9 mouse cellular contexts compared by ENCODE assay signal in the genomic region with DNA sequence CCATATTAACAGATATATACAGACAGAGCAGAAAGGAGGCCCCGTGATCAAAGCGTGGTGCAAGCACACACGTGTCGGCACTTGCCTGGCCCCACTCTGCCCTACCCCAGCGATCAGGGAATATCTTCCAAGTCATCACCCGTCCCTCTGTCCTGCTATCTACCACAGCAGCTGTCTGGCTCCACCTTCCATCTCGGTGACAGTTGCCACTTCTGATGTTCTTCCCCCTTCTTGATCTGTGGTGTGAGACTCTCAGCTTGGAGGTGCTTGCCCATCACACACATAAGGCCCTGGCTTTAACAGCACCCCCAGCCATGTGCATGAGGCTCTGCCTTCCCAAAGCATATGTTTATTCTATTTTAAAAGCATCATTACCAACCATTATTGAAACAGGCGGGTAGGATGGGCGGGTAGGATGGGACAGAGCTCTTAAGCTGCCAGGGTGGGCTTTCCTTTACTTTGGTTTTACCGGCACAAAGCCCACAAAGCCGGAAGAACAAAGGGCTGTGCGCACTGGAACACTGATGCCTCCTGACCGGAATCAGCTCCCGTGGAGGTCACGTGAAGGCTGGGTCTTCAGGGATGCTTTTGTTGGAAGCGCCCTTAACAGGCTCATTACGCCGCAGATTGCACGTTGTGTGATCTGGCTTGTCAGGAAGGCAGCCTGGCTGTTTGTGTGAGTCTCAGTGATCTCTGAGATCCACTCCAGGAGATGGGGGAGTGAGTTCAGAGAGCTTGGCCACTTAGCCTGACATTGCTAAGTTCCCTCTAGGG. TPM values are rescaled to one million over a fixed set of nuclear protein-coding genes. Genes with fewer than 3 reads are reported as not detected.
A peak's percentile ranks its signal among the peaks of the same experiment; 100 is the strongest.
DNase-seq lines count a peak whose midpoint lies in the region; ATAC-seq lines count a peak whose summit lies in the region.
"Had no signal": no experiment of that assay in that cellular context is flagged by ENCODE, and none has a peak within 500 bp of the region (broad histone marks: within the 10 kb centered on the region; RNA-seq: fewer than 3 reads in every experiment).

No protein-coding gene starts in this region.

- peaks cover 11% of the 10 kb centered on the region for H3K4me1 ChIP-seq in heart, embryonic 16.5 days (ENCODE audit: control insufficient read depth, insufficient read depth, low read length)
- H3K4me1 ChIP-seq in liver, embryonic 13.5 days (replicated peaks) = peaks cover 91% of the 10 kb centered on the region

- 0 out of 2 replicates have a peak, but pooled peaks have one; percentile 16 for ATAC-seq in heart, embryonic 16.5 days (replicated peaks; ENCODE audit: extremely low read depth, insufficient read depth, low FRiP score)
- ATAC-seq in erythroblast, adult 5-6 weeks (replicated peaks; ENCODE audit: low FRiP score, poor library complexity, severe bottlenecking) = peak; percentile 77
- ATAC-seq in liver, embryonic 13.5 days (ENCODE audit: low read depth) = peak; percentile 94
- no peak for ATAC-seq in monocyte, adult 5-6 weeks (replicated peaks; ENCODE audit: insufficient number of reproducible peaks, low FRiP score, low TSS enrichment, poor library complexity, severe bottlenecking)

- H3K27ac ChIP-seq in heart, embryonic 16.5 days (ENCODE audit: low read length) = no peak overlapping the region; the same call in 1 of the 2 replicates
- peak overlapping the region; percentile 98 for H3K27ac ChIP-seq in liver, embryonic 13.5 days

- no peak for DNase-seq in heart, postnatal 36 days
- DNase-seq in liver, embryonic 13.5 days = peak; percentile 86
- DNase-seq in retina, embryonic 14.5 days (ENCODE audit: low spot score) = peak; percentile 90
- DNase-seq in frontal cortex, postnatal 36 days (ENCODE audit: low spot score in 2 of 2) = no peak
- no peak for DNase-seq in right cerebral cortex, postnatal 14 days

- peaks cover 6% of the 10 kb centered on the region for H3K9me3 ChIP-seq in heart, embryonic 16.5 days (replicated peaks; ENCODE audit: control insufficient read depth, low read length)
- H3K9me3 ChIP-seq in liver, embryonic 13.5 days (replicated peaks) = peaks cover 2% of the 10 kb centered on the region; the same call in 1 of the 2 replicates
- H3K9me3 ChIP-seq: limb, embryonic 13.5 days had no signal

- no peak overlapping the region for H3K4me2 ChIP-seq in heart, embryonic 16.5 days (ENCODE audit: low read depth, low read length)
- H3K4me2 ChIP-seq in liver, embryonic 13.5 days = peak overlapping the region; percentile 71
- H3K4me2 ChIP-seq: limb, embryonic 13.5 days had no signal

- intact Hi-C loops in heart, postnatal 36 days (cut with DNase I) = no loop called here

- whole genome bisulfite sequencing in heart, embryonic 16.5 days = 53% methylated on average over 19 of the region's 19 CpGs
- WGBS in liver, embryonic 13.5 days (ENCODE audit: insufficient replicate concordance) = 28% methylated on average over 19 of the region's 19 CpGs

- no peaks in the 10 kb centered on the region for H3K36me3 ChIP-seq in heart, embryonic 16.5 days (ENCODE audit: control insufficient read depth, insufficient read depth)
- no peaks in the 10 kb centered on the region; the same call in 1 of the 2 replicates for H3K36me3 ChIP-seq in liver, embryonic 13.5 days
- H3K36me3 ChIP-seq: limb, embryonic 13.5 days had no signal

- no peak overlapping the region for H3K4me3 ChIP-seq in heart, embryonic 16.5 days (ENCODE audit: low read length)
- H3K4me3 ChIP-seq in liver, embryonic 13.5 days (replicated peaks) = peak overlapping the region; percentile 36
- H3K4me3 ChIP-seq: limb, embryonic 13.5 days had no signal

- H3K9ac ChIP-seq in heart, embryonic 16.5 days (ENCODE audit: low read length) = no peak overlapping the region
- peak overlapping the region; percentile 75 for H3K9ac ChIP-seq in liver, embryonic 13.5 days
- H3K9ac ChIP-seq: limb, embryonic 13.5 days had no signal

- no peaks in the 10 kb centered on the region for H3K27me3 ChIP-seq in heart, embryonic 16.5 days (ENCODE audit: control insufficient read depth, insufficient read depth, low read length)
- no peaks in the 10 kb centered on the region for H3K27me3 ChIP-seq in liver, embryonic 13.5 days

RNA-seq across cellular contexts. Expression of gene Chst11, which starts 34.4 kb away (rescaled TPM):
- polyA plus RNA-seq in heart, embryonic 16.5 days (2015; fragmentation: Nextera tagmentation; extraction: Ambion mirVana) = 2.3 and 2.6 TPM in 2 replicates
- total RNA-seq in heart, postnatal 36 days (2021) = 1 to 10 TPM; 2.8 to 3.2 TPM
- 1.7 and 7.3 TPM in 2 replicates for total RNA-seq in erythroblast, adult 5-6 weeks (2015; ENCODE audit: low replicate concordance)
- total RNA-seq in erythroblast, adult 5-6 weeks (2017; ENCODE audit: low replicate concordance) = 7.0 and 9.5 TPM in 2 replicates
- 1.2 and 1.3 TPM in 2 replicates for polyA plus RNA-seq in liver, embryonic 13.5 days (2015; fragmentation: Nextera tagmentation; extraction: Ambion mirVana)
- 9.0 to 18.3 TPM (median 9.7 TPM) in 3 replicates for total RNA-seq in monocyte, adult 5-6 weeks (2017)

Comparison
In these comparisons a context has a peak if more than half of its experiments do, and no peak if none do; other contexts are left out.
1. DNase-seq: peak in liver, embryonic 13.5 days (single experiment) and retina, embryonic 14.5 days (single experiment); none in heart, postnatal 36 days (0 of 2), frontal cortex, postnatal 36 days (0 of 2) and right cerebral cortex, postnatal 14 days (single experiment).